Mouse (Mus musculus) liver, embryonic 18 days (tissue): ENCODE results near the gene Cd200r4. TPM values are rescaled to one million over a fixed set of nuclear protein-coding genes. Genes with fewer than 3 reads are reported as not detected.

Experiments
- polyA plus RNA-seq: library from polyadenylated mRNA; depleted of rRNA; stranded (reverse); fragments of >200 nt; gene quantifications from 2 replicates; pipeline ENCODE4 v1.2.3, GENCODE M21; 2012; rRNA removed

Gene Cd200r4
- polyA plus RNA-seq: 0.60 and 0.67 TPM in 2 replicates

GRCm38 (mm10) chr16:44811544-44811943, at the start of gene Cd200r4:
TSS of gene Cd200r4 (plus strand) at chr16:44811733.

GRCm38 (mm10) chr16:44765555-44766319, 45.8 kb upstream of the Cd200r4 start, which contains the start of gene Cd200r1:
TSS of gene Cd200r1 (plus strand) at chr16:44765736.

GRCm38 (mm10) chr16:44866797-44867196, 55.3 kb downstream of the Cd200r4 start, which contains the start of gene Cd200r2:
TSS of gene Cd200r2 (plus strand) at chr16:44867097.

Other genes with a start within 250 kb of the Cd200r4 start
- gene Nepro, start 87.4 kb upstream of the Cd200r4 start, polyA plus RNA-seq: 3.1 TPM in 2 replicates
- 5.3 and 6.1 TPM in 2 replicates for gene Gtpbp8, start 65.4 kb upstream of the Cd200r4 start, polyA plus RNA-seq
- 3.1 and 3.6 TPM in 2 replicates for gene Cd200r1, start 46.0 kb upstream of the Cd200r4 start, polyA plus RNA-seq
- 0.03 and 0.04 TPM in 2 replicates for gene Cd200r2, start 55.4 kb downstream of the Cd200r4 start, polyA plus RNA-seq
- gene Cd200r3, start 131.9 kb downstream of the Cd200r4 start, polyA plus RNA-seq: 0.24 and 0.36 TPM in 2 replicates